Mouse (Mus musculus): Measurements from ENCODE around the gene Tada2b. TPM values are rescaled to one million over a fixed set of nuclear protein-coding genes. Genes with fewer than 3 reads are reported as not detected.
A peak's percentile ranks its signal among the peaks of the same experiment; 100 is the strongest.

Tada2b gene
- polyA plus RNA-seq, 1 experiment: 8.6 TPM

- Histone ChIP-seq H3K36me3 (ENCODE audit: control insufficient read depth, insufficient read depth, low read length) (peaks cover 45% of the 10 kb centered on the region), H3K4me1 (ENCODE audit: control insufficient read depth, insufficient read depth, insufficient read length, low read length) (no peaks in the 10 kb centered on the region), H3K27ac (ENCODE audit: insufficient read depth, low read depth, low read length) (no peak overlapping the region), H3K27me3 (ENCODE audit: control insufficient read depth, insufficient read depth, low read length) (no peaks in the 10 kb centered on the region), H3K4me3 (ENCODE audit: low read depth, low read length) (no peak overlapping the region)
- 88% methylated on average over 5 of the region's 5 CpGs for WGBS
- TF ChIP-seq POLR2A (IDR thresholded peaks at IDR 0.05; ENCODE audit: low read depth, low read length) (no peak), CTCF (IDR thresholded peaks at IDR 0.05; ENCODE audit: extremely low read depth, insufficient read length, insufficient replicate concordance, low read depth, low read length) (peak; percentile 77; the same call in 1 of the 2 replicates)
Observed at GRCm38 (mm10) chr5:36474283-36474682, 9.8 kb downstream of the Tada2b start.

GRCm38 (mm10) chr5:36472876-36473655 is 11.0 kb downstream of the Tada2b start:
- WGBS: 82% methylated on average over 4 of the region's 4 CpGs
- Histone ChIP-seq H3K36me3 (ENCODE audit: control insufficient read depth, insufficient read depth, low read length) (peaks cover 48% of the 10 kb centered on the region), H3K27ac (ENCODE audit: insufficient read depth, low read depth, low read length) (no peak overlapping the region), H3K4me3 (ENCODE audit: low read depth, low read length) (no peak overlapping the region), H3K4me1 (ENCODE audit: control insufficient read depth, insufficient read depth, insufficient read length, low read length) (no peaks in the 10 kb centered on the region), H3K27me3 (ENCODE audit: control insufficient read depth, insufficient read depth, low read length) (no peaks in the 10 kb centered on the region)
- TF ChIP-seq CTCF (IDR thresholded peaks at IDR 0.05; ENCODE audit: extremely low read depth, insufficient read length, insufficient replicate concordance, low read depth, low read length) (no peak), POLR2A (IDR thresholded peaks at IDR 0.05; ENCODE audit: low read depth, low read length) (no peak)

- WGBS: 92% methylated on average over 8 of the region's 8 CpGs
- peaks cover 44% of the 10 kb centered on the region for H3K36me3 ChIP-seq (ENCODE audit: control insufficient read depth, insufficient read depth, low read length)
Observed at GRCm38 (mm10) chr5:36471206-36471605, 12.9 kb downstream of the Tada2b start.

GRCm38 (mm10) chr5:36465889-36466288 is 18.2 kb downstream of the Tada2b start:
- peaks cover 17% of the 10 kb centered on the region for H3K36me3 ChIP-seq (ENCODE audit: control insufficient read depth, insufficient read depth, low read length)
- H3K27me3 ChIP-seq (ENCODE audit: control insufficient read depth, insufficient read depth, low read length): no peaks in the 10 kb centered on the region
- H3K4me3 ChIP-seq (ENCODE audit: low read depth, low read length): peak overlapping the region; percentile 85; the same call in 1 of the 2 replicates
- H3K4me1 ChIP-seq (ENCODE audit: control insufficient read depth, insufficient read depth, insufficient read length, low read length): peaks cover 6% of the 10 kb centered on the region; the same call in 1 of the 2 replicates
- WGBS: 7% methylated on average over 8 of the region's 8 CpGs
- no peak for TF ChIP-seq CTCF (IDR thresholded peaks at IDR 0.05; ENCODE audit: extremely low read depth, insufficient read length, insufficient replicate concordance, low read depth, low read length)
- TF ChIP-seq POLR2A (IDR thresholded peaks at IDR 0.05; ENCODE audit: low read depth, low read length): no peak
- H3K27ac ChIP-seq (ENCODE audit: insufficient read depth, low read depth, low read length): no peak overlapping the region

More at GRCm38 (mm10) chr5:36471206-36471605, 12.9 kb downstream of the Tada2b start:
- Histone ChIP-seq H3K27ac (ENCODE audit: insufficient read depth, low read depth, low read length) (no peak overlapping the region), H3K4me1 (ENCODE audit: control insufficient read depth, insufficient read depth, insufficient read length, low read length) (no peaks in the 10 kb centered on the region), H3K4me3 (ENCODE audit: low read depth, low read length) (no peak overlapping the region), H3K27me3 (ENCODE audit: control insufficient read depth, insufficient read depth, low read length) (no peaks in the 10 kb centered on the region)
- TF ChIP-seq POLR2A (IDR thresholded peaks at IDR 0.05; ENCODE audit: low read depth, low read length): no peak
- TF ChIP-seq CTCF (IDR thresholded peaks at IDR 0.05; ENCODE audit: extremely low read depth, insufficient read length, insufficient replicate concordance, low read depth, low read length): no peak

DNA sequence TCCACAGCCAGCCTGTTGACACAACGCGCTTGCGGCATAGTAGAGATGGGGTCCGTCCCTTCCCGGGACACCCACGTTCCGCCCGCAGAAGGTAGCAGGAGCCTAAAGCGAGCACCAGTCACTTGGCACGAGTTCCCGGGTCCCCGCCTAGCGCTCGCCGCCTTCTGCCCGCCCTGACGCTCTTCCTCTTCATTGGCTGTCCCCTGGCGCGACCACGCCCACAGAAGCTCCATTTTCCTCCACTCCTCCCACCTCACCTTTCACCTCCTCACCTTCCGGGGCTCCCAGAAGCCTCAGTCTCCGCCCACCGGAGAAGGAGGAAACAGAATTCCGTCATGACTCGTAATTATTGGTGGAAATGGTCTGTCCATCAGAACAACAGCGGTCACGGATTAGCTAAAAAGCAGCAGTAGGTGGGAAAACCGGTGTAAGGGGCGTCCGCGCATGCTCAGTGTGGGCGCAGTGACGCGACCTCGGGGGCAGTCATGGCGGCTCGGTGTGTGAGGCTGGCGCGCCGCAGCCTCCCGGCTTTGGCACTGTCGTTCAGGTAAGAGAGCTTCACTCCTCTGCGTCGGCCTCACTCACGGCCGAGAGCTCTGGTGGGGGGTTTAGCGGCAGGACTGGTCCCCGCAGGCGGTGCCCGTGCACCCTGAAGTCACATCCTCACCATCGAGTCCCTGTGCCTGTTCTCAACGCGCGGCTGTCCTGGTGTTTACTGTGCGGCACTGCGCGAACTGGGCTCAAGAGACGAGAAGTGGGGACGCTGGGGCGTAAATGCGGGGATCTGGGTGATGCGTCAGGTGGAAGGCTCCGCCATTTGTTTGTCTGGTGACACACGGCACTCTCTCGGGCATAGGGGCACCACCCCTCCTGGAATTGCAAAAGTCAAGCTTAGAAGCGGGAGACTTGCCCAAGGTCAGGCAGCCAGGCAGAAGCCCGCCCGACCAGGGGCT is 19.1 kb downstream of the Tada2b start, which contains the start of gene Grpel1:
Grpel1 (plus strand) TSS at position 290 of the 953 bp plus-strand sequence.
- Histone ChIP-seq H3K27me3 (ENCODE audit: control insufficient read depth, insufficient read depth, low read length) (no peaks in the 10 kb centered on the region), H3K27ac (ENCODE audit: insufficient read depth, low read depth, low read length) (peak within 1 kb of the TSS; percentile 49; the same call in 1 of the 2 replicates), H3K4me3 (ENCODE audit: low read depth, low read length) (peak within 1 kb of the TSS; percentile 85), H3K4me1 (ENCODE audit: control insufficient read depth, insufficient read depth, insufficient read length, low read length) (peaks cover 6% of the 10 kb centered on the region; the same call in 1 of the 2 replicates), H3K36me3 (ENCODE audit: control insufficient read depth, insufficient read depth, low read length) (peaks cover 9% of the 10 kb centered on the region)
- 1% methylated on average over 66 of the region's 68 CpGs for WGBS
- TF ChIP-seq CTCF (IDR thresholded peaks at IDR 0.05; ENCODE audit: extremely low read depth, insufficient read length, insufficient replicate concordance, low read depth, low read length) (no peak), POLR2A (IDR thresholded peaks at IDR 0.05; ENCODE audit: low read depth, low read length) (peak; percentile 63)

- Histone ChIP-seq H3K27me3 (ENCODE audit: control insufficient read depth, insufficient read depth, low read length) (no peaks in the 10 kb centered on the region), H3K36me3 (ENCODE audit: control insufficient read depth, insufficient read depth, low read length) (0 out of 2 replicates have a peak, but pooled peaks cover under 1% of the 10 kb centered on the region), H3K27ac (ENCODE audit: insufficient read depth, low read depth, low read length) (no peak overlapping the region), H3K4me1 (ENCODE audit: control insufficient read depth, insufficient read depth, insufficient read length, low read length) (peaks cover 6% of the 10 kb centered on the region; the same call in 1 of the 2 replicates), H3K4me3 (ENCODE audit: low read depth, low read length) (no peak overlapping the region)
- TF ChIP-seq CTCF (IDR thresholded peaks at IDR 0.05; ENCODE audit: extremely low read depth, insufficient read length, insufficient replicate concordance, low read depth, low read length) (no peak), POLR2A (IDR thresholded peaks at IDR 0.05; ENCODE audit: low read depth, low read length) (no peak)
- WGBS: 75% methylated on average over 5 of the region's 5 CpGs
Observed at GRCm38 (mm10) chr5:36463391-36463790, 20.7 kb downstream of the Tada2b start.

Measured in small intestine, adult 2 months (tissue).